Mouse (Mus musculus): ENCODE results near the gene Topbp1. TPM values are rescaled to one million over a fixed set of nuclear protein-coding genes. Genes with fewer than 3 reads are reported as not detected.

Topbp1 gene
- total RNA-seq, 2 experiments from 2014 or later: 26.0 to 27.4 TPM

GRCm38 (mm10) chr9:103378686-103379085, 73.7 kb downstream of the Topbp1 start:
- intact Hi-C loops (cut with DNase I): no loop called here

GRCm38 (mm10) chr9:103379199-103379598, 74.2 kb downstream of the Topbp1 start:
- intact Hi-C loops (cut with DNase I): no loop called here
- no peak for DNase-seq (ENCODE audit: extremely low spot score in 1 of 2, low spot score in 2 of 2)

More at GRCm38 (mm10) chr9:103378686-103379085, 73.7 kb downstream of the Topbp1 start:
- DNase-seq (ENCODE audit: extremely low spot score in 1 of 2, low spot score in 2 of 2): no peak

GRCm38 (mm10) chr9:103380566-103380965, 75.6 kb downstream of the Topbp1 start:
- DNase-seq (ENCODE audit: extremely low spot score in 1 of 2, low spot score in 2 of 2): no peak
- intact Hi-C loops (cut with DNase I): no loop called here

- no peak for DNase-seq (ENCODE audit: extremely low spot score in 1 of 2, low spot score in 2 of 2)
- intact Hi-C loops (cut with DNase I): no loop called here
Measured at GRCm38 (mm10) chr9:103382989-103383388, 78.0 kb downstream of the Topbp1 start.

GRCm38 (mm10) chr9:103383576-103383975, 78.6 kb downstream of the Topbp1 start:
- DNase-seq (ENCODE audit: extremely low spot score in 1 of 2, low spot score in 2 of 2): no peak
- intact Hi-C loops (cut with DNase I): no loop called here

- DNase-seq (ENCODE audit: extremely low spot score in 1 of 2, low spot score in 2 of 2): no peak
- intact Hi-C loops (cut with DNase I): no loop called here
Measured at GRCm38 (mm10) chr9:103384141-103384796, 79.3 kb downstream of the Topbp1 start.

- no peak for DNase-seq (ENCODE audit: extremely low spot score in 1 of 2, low spot score in 2 of 2)
- intact Hi-C loops (cut with DNase I): no loop called here
Measured at GRCm38 (mm10) chr9:103385600-103385999, 80.6 kb downstream of the Topbp1 start.

GRCm38 (mm10) chr9:103386573-103386972, 81.6 kb downstream of the Topbp1 start:
- intact Hi-C loops (cut with DNase I): no loop called here

GRCm38 (mm10) chr9:103387011-103387653, 82.1 kb downstream of the Topbp1 start:
- intact Hi-C loops (cut with DNase I): no loop called here
- no peak for DNase-seq (ENCODE audit: extremely low spot score in 1 of 2, low spot score in 2 of 2)

More at GRCm38 (mm10) chr9:103386573-103386972, 81.6 kb downstream of the Topbp1 start:
- DNase-seq (ENCODE audit: extremely low spot score in 1 of 2, low spot score in 2 of 2): no peak

GRCm38 (mm10) chr9:103389261-103389660, 84.2 kb downstream of the Topbp1 start:
- intact Hi-C loops (cut with DNase I): no loop called here

GRCm38 (mm10) chr9:103391796-103392372, 86.9 kb downstream of the Topbp1 start:
- DNase-seq (ENCODE audit: extremely low spot score in 1 of 2, low spot score in 2 of 2): no peak
- intact Hi-C loops (cut with DNase I): no loop called here

More at GRCm38 (mm10) chr9:103389261-103389660, 84.2 kb downstream of the Topbp1 start:
- DNase-seq (ENCODE audit: extremely low spot score in 1 of 2, low spot score in 2 of 2): no peak

- intact Hi-C loops (cut with DNase I): no loop called here
- no peak for DNase-seq (ENCODE audit: extremely low spot score in 1 of 2, low spot score in 2 of 2)
Measured at GRCm38 (mm10) chr9:103393256-103393655, 88.2 kb downstream of the Topbp1 start.

GRCm38 (mm10) chr9:103398509-103399157, 93.6 kb downstream of the Topbp1 start:
- intact Hi-C loops (cut with DNase I): no loop called here
- DNase-seq (ENCODE audit: extremely low spot score in 1 of 2, low spot score in 2 of 2): no peak

Other genes with a start within 250 kb of the Topbp1 start
- 100 to 1,000 TPM; 623 to 633 TPM for gene Rab6b, start 193.4 kb upstream of the Topbp1 start, total RNA-seq (2021)
- gene Srprb, start 103.1 kb upstream of the Topbp1 start, total RNA-seq (2021): 10 to 100 TPM; 20.9 to 22.4 TPM
- gene Gm20425, start 74.9 kb upstream of the Topbp1 start, total RNA-seq (2021): 1 to 10 TPM; 2.9 to 4.2 TPM
- 10 to 100 TPM; 13.7 to 19.2 TPM for gene Trf, start 74.8 kb upstream of the Topbp1 start, total RNA-seq (2021)
- gene 1300017J02Rik, start 133 bp upstream of the Topbp1 start, total RNA-seq (2021): under 1 TPM; 0.49 to 0.99 TPM
- 100 to 1,000 TPM; 101 to 107 TPM for gene Cdv3, start 60.6 kb downstream of the Topbp1 start, total RNA-seq (2021)
- 1 to 10 TPM; 1.4 to 2.9 TPM for gene Bfsp2, start 175.2 kb downstream of the Topbp1 start, total RNA-seq (2021)